Mouse (Mus musculus) midbrain, embryonic 10.5 days (tissue): Measurements from ENCODE around the gene Olfr1274-ps. TPM values are rescaled to one million over a fixed set of nuclear protein-coding genes. Genes with fewer than 3 reads are reported as not detected.

ENCODE experiments used
- DNase-seq: peaks from one replicate; pipeline ENCODE4 v3.0.0-alpha.2; 2017; ENCODE audit warnings: low spot score
- H3K27ac ChIP-seq: fragments of 300-500 bp; sonication (generic); replicated peaks from 2 replicates; pipeline ENCODE4 v1.5.1; 2016; ENCODE audit warnings: mild to moderate bottlenecking
- H3K27me3 ChIP-seq: fragments of 300-500 bp; sonication (generic); 2 replicates; pipeline ENCODE4 v1.6.1; 2016; ENCODE audit warnings: low read depth, mild to moderate bottlenecking; ENCODE audit not compliant: poor library complexity, severe bottlenecking
- H3K36me3 ChIP-seq: fragments of 300-500 bp; sonication (generic); 2 replicates; pipeline ENCODE4 v1.6.1; 2016; ENCODE audit warnings: mild to moderate bottlenecking, moderate library complexity
- H3K4me1 ChIP-seq: fragments of 300-500 bp; sonication (generic); 2 replicates; pipeline ENCODE4 v1.6.1; 2016
- H3K4me3 ChIP-seq: fragments of 300-500 bp; sonication (generic); 2 replicates; pipeline ENCODE4 v1.5.1; 2016; ENCODE audit warnings: mild to moderate bottlenecking, moderate library complexity
- H3K9me3 ChIP-seq: fragments of 300-500 bp; sonication (generic); replicated peaks from 2 replicates; pipeline ENCODE4 v1.6.1; 2016; ENCODE audit warnings: mild to moderate bottlenecking
- WGBS: fragments of 180-500 bp; shearing (Covaris S2); methylation state at CpG from one replicate; pipeline ENCODE4 v1.1.7; 2016; 5-methylcytosine and 5-hydroxymethylcytosine counted together
- polyA plus RNA-seq: library from polyadenylated mRNA; unstranded; fragments of >200 nt; fragmentation: Nextera tagmentation; extraction: Ambion mirVana; gene quantifications from 2 replicates; pipeline ENCODE4 v1.2.1, GENCODE M21; 2016

The Olfr1274-ps gene
- polyA plus RNA-seq, 1 experiment from 2014 or later, result not detected

DNA sequence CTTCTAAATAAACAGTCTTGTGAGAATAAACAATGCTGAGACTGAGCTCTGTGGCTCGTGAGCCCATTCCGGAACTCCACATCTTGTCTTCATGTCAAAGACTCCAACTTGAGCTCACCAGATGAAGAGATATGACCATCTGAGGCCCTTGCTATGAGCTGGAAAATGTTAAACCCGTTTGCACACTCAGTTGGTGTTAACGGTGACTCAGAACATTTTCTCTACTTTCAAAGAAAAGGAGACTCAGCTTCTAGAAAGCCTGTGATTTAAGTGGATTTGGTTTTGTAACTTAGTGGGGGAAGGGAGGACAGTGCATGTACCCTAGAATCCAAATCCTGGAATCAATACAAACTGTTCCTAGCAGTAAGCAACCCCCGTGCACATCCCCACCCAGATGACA lies 45.3 kb downstream of the Olfr1274-ps start:
- no peak for DNase-seq

GRCm38 (mm10) chr2:90448967-90449740 lies 50.7 kb downstream of the Olfr1274-ps start:
- Histone ChIP-seq H3K36me3 (peaks cover 18% of the 10 kb centered on the region), H3K4me1 (no peaks in the 10 kb centered on the region), H3K27ac (no peak overlapping the region), H3K27me3 (no peaks in the 10 kb centered on the region), H3K4me3 (no peak overlapping the region), H3K9me3 (no peaks in the 10 kb centered on the region)
- DNase-seq, result no peak
- WGBS, result 86% methylated on average over 15 of the region's 15 CpGs

More for the DNA sequence above, 45.3 kb downstream of the Olfr1274-ps start:
- Histone ChIP-seq H3K4me1 (peaks cover 4% of the 10 kb centered on the region), H3K4me3 (no peak overlapping the region), H3K27ac (no peak overlapping the region), H3K27me3 (no peaks in the 10 kb centered on the region), H3K36me3 (peaks cover under 1% of the 10 kb centered on the region; the same call in 1 of the 2 replicates), H3K9me3 (no peaks in the 10 kb centered on the region)
- 83% methylated on average over 5 of the region's 5 CpGs for whole genome bisulfite sequencing

DNA sequence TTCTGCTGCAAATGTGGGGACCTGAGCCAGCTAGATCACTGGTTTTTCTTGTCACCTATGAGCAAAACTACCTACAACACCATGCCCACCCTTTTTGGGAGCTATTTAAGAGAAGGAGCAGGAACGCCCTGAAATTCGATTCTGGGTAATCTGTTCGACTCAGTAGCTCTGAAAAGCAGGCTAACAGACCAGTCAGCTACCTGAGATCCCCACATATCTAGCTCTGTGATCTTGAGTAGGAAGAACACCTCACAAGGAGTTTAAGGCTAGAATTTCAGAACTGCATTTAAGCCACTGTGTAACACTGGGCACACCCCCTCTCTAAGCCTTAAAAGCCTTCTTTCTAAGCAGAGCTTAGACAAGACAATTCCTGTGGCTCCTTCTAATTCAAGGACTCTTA lies 53.9 kb downstream of the Olfr1274-ps start:
- Histone ChIP-seq H3K9me3 (no peaks in the 10 kb centered on the region), H3K36me3 (peaks cover 32% of the 10 kb centered on the region), H3K4me3 (no peak overlapping the region), H3K27ac (no peak overlapping the region), H3K27me3 (no peaks in the 10 kb centered on the region), H3K4me1 (no peaks in the 10 kb centered on the region)
- no peak for DNase-seq
- 81% methylated on average over 3 of the region's 3 CpGs for WGBS

Other genes starting within 250 kb of the Olfr1274-ps start
- gene Olfr1270, start 245.6 kb upstream of the Olfr1274-ps start, polyA plus RNA-seq, result not detected in 2 replicates
- not detected in 2 replicates for gene Olfr1506, start 174.2 kb upstream of the Olfr1274-ps start, polyA plus RNA-seq
- not detected in 2 replicates for gene Olfr142, start 141.1 kb upstream of the Olfr1274-ps start, polyA plus RNA-seq
- not detected in 2 replicates for gene Olfr1271, start 127.7 kb upstream of the Olfr1274-ps start, polyA plus RNA-seq
- not detected in 2 replicates for gene Olfr1272, start 105.8 kb upstream of the Olfr1274-ps start, polyA plus RNA-seq
- not detected in 2 replicates for gene Gm13769, start 76.5 kb upstream of the Olfr1274-ps start, polyA plus RNA-seq
- 2.1 and 2.2 TPM in 2 replicates for gene Ptprj, start 182.0 kb downstream of the Olfr1274-ps start, polyA plus RNA-seq